Mouse (Mus musculus) neutrophil, adult 59 days (primary cell): Measurements from ENCODE around the gene Cnep1r1. TPM values are rescaled to one million over a fixed set of nuclear protein-coding genes. Genes with fewer than 3 reads are reported as not detected.

Experiments
- total RNA-seq, 2 experiments: library from RNA; stranded (reverse); gene quantifications; 1 replicate in 1 of 2; 2 replicates in 1 of 2; pipeline ENCODE4 v1.2.4; 2023

Gene Cnep1r1
- 10 to 100 TPM; 18.2 to 21.3 TPM for total RNA-seq

DNA sequence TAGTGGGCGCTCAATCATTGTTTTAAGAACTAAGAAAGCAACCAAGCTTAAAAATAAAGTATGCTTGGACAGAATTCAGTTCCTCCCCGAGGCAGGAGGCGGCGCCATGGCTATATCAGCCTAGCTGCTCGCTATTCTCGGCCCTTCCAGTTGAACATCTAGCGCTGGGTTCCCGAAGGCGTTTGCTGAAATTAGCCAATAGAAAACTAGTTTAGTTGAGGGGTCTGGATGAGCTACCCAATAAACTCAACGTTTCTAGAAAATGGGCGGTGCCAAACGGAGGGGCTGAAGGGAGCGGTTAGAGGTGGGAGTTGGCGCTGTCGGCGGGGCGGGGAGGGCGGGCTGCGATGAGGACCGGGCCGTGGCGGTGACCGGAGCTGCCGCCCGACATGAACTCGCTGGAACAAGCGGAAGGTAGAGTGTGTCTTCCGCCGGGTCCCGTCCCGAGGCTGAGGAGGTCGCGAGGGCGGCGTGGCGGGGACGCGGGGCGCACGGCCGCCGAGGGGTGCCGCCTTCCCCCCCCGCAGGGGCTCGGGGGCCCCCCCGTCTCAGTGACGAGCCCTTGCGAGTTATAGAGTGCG is at the start of gene Cnep1r1:
Gene Cnep1r1 (plus strand): TSS at position 314 of the 581 bp plus-strand sequence.

DNA sequence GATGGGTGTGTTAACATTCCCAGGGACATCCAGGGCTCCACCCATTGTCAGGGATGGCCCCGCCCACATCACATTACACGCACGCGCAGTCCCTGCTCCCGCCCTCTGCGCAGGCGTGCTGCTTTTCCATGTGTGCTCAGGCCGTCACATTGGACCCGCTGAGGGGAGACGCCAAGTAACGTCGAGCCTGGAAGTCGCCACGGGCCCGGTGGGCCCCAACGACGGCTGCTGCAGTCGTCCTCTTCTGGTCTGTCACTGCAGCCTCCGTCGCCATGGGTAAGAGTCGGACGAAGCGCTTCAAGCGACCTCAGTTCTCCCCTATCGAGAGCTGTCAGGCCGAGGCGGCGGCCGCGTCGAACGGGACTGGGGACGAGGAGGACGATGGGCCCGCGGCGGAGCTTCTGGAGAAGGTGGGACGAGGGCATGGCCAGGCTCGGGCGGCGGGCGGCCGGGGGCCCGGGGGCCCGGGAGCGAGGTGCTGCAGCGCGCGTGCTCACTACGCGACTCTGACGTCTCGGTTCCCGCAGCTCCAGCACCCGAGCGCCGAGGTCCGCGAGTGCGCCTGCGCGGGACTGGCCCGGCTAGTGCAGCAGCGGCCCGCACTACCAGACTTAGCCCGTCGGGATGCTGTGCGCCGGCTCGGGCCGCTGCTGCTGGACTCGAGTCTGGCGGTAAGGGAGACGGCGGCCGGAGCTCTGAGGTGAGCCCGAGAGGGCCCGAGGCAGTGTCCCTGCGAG is 19.3 kb downstream of the Cnep1r1 start, which contains the start of gene Heatr3:
Gene Heatr3 (plus strand): TSS at position 108 of the 737 bp plus-strand sequence.

Other genes starting within 250 kb of the Cnep1r1 start
- not detected for gene Zfp423, start 159.2 kb upstream of the Cnep1r1 start, total RNA-seq
- gene Heatr3, start 19.1 kb downstream of the Cnep1r1 start, total RNA-seq: 1 to 10 TPM; 7.6 to 9.5 TPM
- 10 to 100 TPM; 23.8 to 26.3 TPM for gene Tent4b, start 80.4 kb downstream of the Cnep1r1 start, total RNA-seq
- gene Adcy7, start 153.6 kb downstream of the Cnep1r1 start, total RNA-seq: 10 to 100 TPM; 64.3 to 71.0 TPM
- 10 to 100 TPM; 48.5 to 66.6 TPM for gene Brd7, start 243.4 kb downstream of the Cnep1r1 start, total RNA-seq